Mouse (Mus musculus): Measurements from ENCODE around the gene Hes6. TPM values are rescaled to one million over a fixed set of nuclear protein-coding genes. Genes with fewer than 3 reads are reported as not detected.

Hes6 gene
- polyA plus RNA-seq, 1 experiment from 2014 or later: 75.1 TPM

DNA sequence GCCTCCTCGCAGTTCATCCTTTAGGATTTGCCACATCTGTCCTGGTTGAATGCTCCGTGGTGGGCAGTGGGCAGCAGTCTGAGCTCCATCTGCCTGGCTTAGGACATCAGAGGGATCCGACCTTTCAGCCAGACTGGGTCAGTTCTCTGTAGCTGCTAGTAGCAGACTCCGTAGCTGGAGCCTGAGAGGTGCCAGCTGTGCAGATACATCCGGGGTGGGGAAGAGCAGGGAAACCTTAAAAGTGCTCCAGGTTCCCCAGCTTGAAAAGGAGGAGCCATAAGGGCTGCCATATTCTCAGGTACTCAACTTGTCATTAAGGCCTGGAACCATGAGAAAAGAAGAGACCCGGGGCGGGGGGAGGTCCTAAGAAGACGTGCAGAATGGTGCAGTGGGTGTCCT is 48.0 kb downstream of the Hes6 start:
- Histone ChIP-seq H3K9me3 (ENCODE audit: low read length) (no peaks in the 10 kb centered on the region), H3K9ac (replicated peaks; ENCODE audit: low read depth) (no peak overlapping the region; the same call in 1 of the 2 replicates), H3K27ac (ENCODE audit: low read length) (no peak overlapping the region), H3K4me1 (ENCODE audit: insufficient read depth, low read depth, low read length) (no peaks in the 10 kb centered on the region), H3K27me3 (replicated peaks; ENCODE audit: insufficient read depth, low read length) (no peaks in the 10 kb centered on the region), H3K4me3 (ENCODE audit: low read depth, low read length) (peak overlapping the region; percentile 34), H3K4me2 (replicated peaks; ENCODE audit: low read depth, low read length) (peak overlapping the region; percentile 84), H3K36me3 (ENCODE audit: insufficient read depth, low read length) (peaks cover 5% of the 10 kb centered on the region; the same call in 1 of the 2 replicates)
- DNase-seq (ENCODE audit: low spot score) (peak; percentile 37), ATAC-seq (peak; percentile 44)
- TF ChIP-seq CTCF (IDR thresholded peaks at IDR 0.05) (no peak), EP300 (IDR thresholded peaks at IDR 0.05) (no peak)
- WGBS: 20% methylated on average over 8 of the region's 8 CpGs

DNA sequence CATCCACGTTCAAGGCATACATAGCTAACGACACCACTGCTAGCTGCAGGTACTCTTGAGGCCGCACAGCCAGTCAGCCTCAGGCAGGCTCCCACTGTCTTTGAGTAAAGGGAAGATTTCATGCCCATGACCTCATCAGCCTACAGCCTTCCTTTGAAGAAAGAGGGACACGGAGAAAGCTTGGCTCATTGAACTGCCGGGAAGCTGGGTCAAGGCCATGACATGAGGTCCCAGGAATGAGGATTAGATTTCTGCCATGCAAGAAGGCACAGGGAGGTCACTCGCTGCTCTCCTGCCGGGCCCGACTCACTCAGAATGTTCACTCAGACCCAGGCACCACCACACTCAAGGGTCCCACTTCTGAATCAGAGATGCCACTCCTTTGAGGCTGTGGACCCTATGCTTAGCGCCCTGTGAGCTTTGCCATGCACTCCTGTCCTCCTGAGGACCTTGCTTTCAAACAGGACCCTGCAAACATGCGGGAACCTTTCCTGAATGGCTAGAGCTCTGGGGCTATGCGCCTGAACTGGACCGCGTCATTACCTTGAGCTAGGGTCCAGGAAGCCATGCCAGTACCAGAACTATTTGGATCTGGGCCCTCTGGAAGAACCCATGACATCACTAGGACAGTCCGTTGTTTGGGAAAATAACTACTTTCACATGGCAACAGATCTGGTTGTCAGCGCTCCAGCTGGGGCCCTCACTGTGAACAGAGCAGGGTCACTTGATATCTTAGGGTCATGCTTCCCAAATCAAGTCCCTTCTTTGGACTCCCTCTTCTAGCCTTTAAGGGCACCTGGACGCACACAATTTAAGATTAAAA is 48.8 kb downstream of the Hes6 start:
- H3K27ac ChIP-seq (ENCODE audit: low read length): no peak overlapping the region
- TF ChIP-seq EP300 (IDR thresholded peaks at IDR 0.05) (no peak), CTCF (IDR thresholded peaks at IDR 0.05) (no peak)
- no peaks in the 10 kb centered on the region for H3K27me3 ChIP-seq (replicated peaks; ENCODE audit: insufficient read depth, low read length)
- H3K4me1 ChIP-seq (ENCODE audit: insufficient read depth, low read depth, low read length): no peaks in the 10 kb centered on the region
- H3K9me3 ChIP-seq (ENCODE audit: low read length): no peaks in the 10 kb centered on the region
- no peaks in the 10 kb centered on the region for H3K36me3 ChIP-seq (ENCODE audit: insufficient read depth, low read length)
- no peak overlapping the region for H3K4me3 ChIP-seq (ENCODE audit: low read depth, low read length)
- WGBS: 89% methylated on average over 16 of the region's 16 CpGs
- DNase-seq (ENCODE audit: low spot score) (no peak), ATAC-seq (no peak)
- H3K9ac ChIP-seq (replicated peaks; ENCODE audit: low read depth): no peak overlapping the region
- no peak overlapping the region for H3K4me2 ChIP-seq (replicated peaks; ENCODE audit: low read depth, low read length)

DNA sequence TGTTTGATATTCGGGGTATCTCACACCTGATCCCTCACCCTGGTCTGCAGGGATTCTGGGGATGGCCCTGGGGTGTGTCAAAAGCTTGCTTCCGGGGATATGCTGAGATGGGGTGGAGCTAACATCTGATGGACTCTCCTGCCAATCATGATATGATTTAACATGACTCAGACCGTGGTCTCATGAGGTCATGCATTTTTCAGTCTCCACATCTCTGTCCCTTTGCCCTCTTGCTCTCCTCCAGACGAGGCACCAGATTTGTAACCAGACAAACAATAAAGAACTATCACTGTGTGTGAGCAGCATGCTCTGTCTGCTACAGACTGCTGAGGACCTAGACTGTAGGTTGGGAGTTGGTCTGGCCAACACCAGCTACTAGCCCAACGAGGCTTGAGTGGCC is 51.7 kb downstream of the Hes6 start:
- H3K36me3 ChIP-seq (ENCODE audit: insufficient read depth, low read length): no peaks in the 10 kb centered on the region
- no peaks in the 10 kb centered on the region for H3K9me3 ChIP-seq (ENCODE audit: low read length)
- no peaks in the 10 kb centered on the region for H3K27me3 ChIP-seq (replicated peaks; ENCODE audit: insufficient read depth, low read length)
- TF ChIP-seq EP300 (IDR thresholded peaks at IDR 0.05) (no peak), CTCF (IDR thresholded peaks at IDR 0.05) (no peak)
- DNase-seq (ENCODE audit: low spot score): no peak
- ATAC-seq: no peak
- WGBS: 73% methylated on average over 5 of the region's 5 CpGs
- no peak overlapping the region for H3K9ac ChIP-seq (replicated peaks; ENCODE audit: low read depth)
- H3K4me3 ChIP-seq (ENCODE audit: low read depth, low read length): no peak overlapping the region
- H3K27ac ChIP-seq (ENCODE audit: low read length): no peak overlapping the region
- no peak overlapping the region for H3K4me2 ChIP-seq (replicated peaks; ENCODE audit: low read depth, low read length)
- H3K4me1 ChIP-seq (ENCODE audit: insufficient read depth, low read depth, low read length): no peaks in the 10 kb centered on the region

Other genes with a start within 250 kb of the Hes6 start
- gene Ramp1, start 234.2 kb downstream of the Hes6 start, polyA plus RNA-seq (2015; fragmentation: Nextera tagmentation; extraction: Ambion mirVana): 33.8 and 49.4 TPM in 2 replicates
- gene Ube2f, start 163.7 kb downstream of the Hes6 start, polyA plus RNA-seq (2015; fragmentation: Nextera tagmentation; extraction: Ambion mirVana): 55.5 and 58.3 TPM in 2 replicates
- 8.7 and 11.1 TPM in 2 replicates for gene Scly, start 115.7 kb downstream of the Hes6 start, polyA plus RNA-seq (2015; fragmentation: Nextera tagmentation; extraction: Ambion mirVana)
- gene Espnl, start 92.0 kb downstream of the Hes6 start, polyA plus RNA-seq (2015; fragmentation: Nextera tagmentation; extraction: Ambion mirVana): not detected in 2 replicates
- gene Klhl30, start 63.0 kb downstream of the Hes6 start, polyA plus RNA-seq (2015; fragmentation: Nextera tagmentation; extraction: Ambion mirVana): 0.62 and 0.87 TPM in 2 replicates
- gene Erfe, start 47.6 kb downstream of the Hes6 start, polyA plus RNA-seq (2015; fragmentation: Nextera tagmentation; extraction: Ambion mirVana): 0.47 and 0.71 TPM in 2 replicates
- gene Ilkap, start 15.2 kb downstream of the Hes6 start, polyA plus RNA-seq (2015; fragmentation: Nextera tagmentation; extraction: Ambion mirVana): 90.5 and 94.0 TPM in 2 replicates
- 6.3 and 7.3 TPM in 2 replicates for gene Per2, start 45.3 kb upstream of the Hes6 start, polyA plus RNA-seq (2015; fragmentation: Nextera tagmentation; extraction: Ambion mirVana)
- gene Traf3ip1, start 80.6 kb upstream of the Hes6 start, polyA plus RNA-seq (2015; fragmentation: Nextera tagmentation; extraction: Ambion mirVana): 11.0 and 11.2 TPM in 2 replicates
- gene Asb1, start 126.5 kb upstream of the Hes6 start, polyA plus RNA-seq (2015; fragmentation: Nextera tagmentation; extraction: Ambion mirVana): 4.2 and 4.6 TPM in 2 replicates

Data from lung, postnatal 0 days (tissue).